Mouse (Mus musculus): ENCODE data around the gene Vwa8. TPM values are rescaled to one million over a fixed set of nuclear protein-coding genes. Genes with fewer than 3 reads are reported as not detected.

The Vwa8 gene
- polyA plus RNA-seq, 1 experiment from 2014 or later, result 15.6 TPM

GRCm38 (mm10) chr14:78916691-78917090, 67.8 kb downstream of the Vwa8 start:
- Histone ChIP-seq H3K4me1 (replicated peaks; ENCODE audit: control insufficient read depth, insufficient read depth, low read length) (no peaks in the 10 kb centered on the region), H3K9me3 (ENCODE audit: control insufficient read depth) (no peaks in the 10 kb centered on the region), H3K9ac (ENCODE audit: low read depth, low read length) (no peak overlapping the region), H3K27me3 (replicated peaks; ENCODE audit: control insufficient read depth, insufficient read depth, low read length) (no peaks in the 10 kb centered on the region), H3K4me2 (replicated peaks; ENCODE audit: low read depth) (no peak overlapping the region), H3K36me3 (ENCODE audit: control insufficient read depth, insufficient read depth) (peaks cover 7% of the 10 kb centered on the region), H3K4me3 (ENCODE audit: low read depth, low read length) (no peak overlapping the region), H3K27ac (ENCODE audit: low read depth, low read length) (no peak overlapping the region)
- WGBS, result 89% methylated on average over 2 of the region's 2 CpGs
- ATAC-seq, result no peak
- no peak for TF ChIP-seq CTCF (IDR thresholded peaks at IDR 0.05; ENCODE audit: low read depth)

GRCm38 (mm10) chr14:78921219-78921618, 72.4 kb downstream of the Vwa8 start:
- Histone ChIP-seq H3K36me3 (ENCODE audit: control insufficient read depth, insufficient read depth) (peaks cover 2% of the 10 kb centered on the region; the same call in 1 of the 2 replicates), H3K9ac (ENCODE audit: low read depth, low read length) (no peak overlapping the region), H3K4me1 (replicated peaks; ENCODE audit: control insufficient read depth, insufficient read depth, low read length) (no peaks in the 10 kb centered on the region), H3K4me3 (ENCODE audit: low read depth, low read length) (no peak overlapping the region), H3K4me2 (replicated peaks; ENCODE audit: low read depth) (no peak overlapping the region), H3K27ac (ENCODE audit: low read depth, low read length) (no peak overlapping the region), H3K9me3 (ENCODE audit: control insufficient read depth) (no peaks in the 10 kb centered on the region), H3K27me3 (replicated peaks; ENCODE audit: control insufficient read depth, insufficient read depth, low read length) (no peaks in the 10 kb centered on the region)
- no peak for TF ChIP-seq CTCF (IDR thresholded peaks at IDR 0.05; ENCODE audit: low read depth)
- 44% methylated on average over 2 of the region's 2 CpGs for WGBS
- ATAC-seq, result no peak

DNA sequence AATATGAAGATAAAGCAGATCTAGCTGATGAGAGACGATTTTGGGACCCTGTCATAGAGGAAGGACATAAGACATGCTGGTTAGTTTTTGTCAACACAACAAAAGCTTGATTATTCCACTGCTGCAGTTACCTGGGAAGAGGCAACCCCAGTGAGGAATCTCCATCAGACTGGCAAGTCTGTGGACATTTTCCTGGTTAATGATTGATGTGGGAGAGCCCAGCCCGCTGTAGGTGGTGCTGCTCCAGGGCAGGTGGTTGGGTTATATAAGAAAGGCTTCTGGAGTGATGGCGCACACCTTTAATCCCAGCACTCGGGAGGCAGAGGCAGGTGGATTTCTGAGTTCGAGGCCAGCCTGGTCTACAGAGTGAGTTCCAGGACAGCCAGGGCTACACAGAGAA, 74.8 kb downstream of the Vwa8 start:
- ATAC-seq, result no peak
- no peak for TF ChIP-seq CTCF (IDR thresholded peaks at IDR 0.05; ENCODE audit: low read depth)
- Histone ChIP-seq H3K9ac (ENCODE audit: low read depth, low read length) (no peak overlapping the region), H3K4me3 (ENCODE audit: low read depth, low read length) (no peak overlapping the region), H3K36me3 (ENCODE audit: control insufficient read depth, insufficient read depth) (peaks cover 2% of the 10 kb centered on the region; the same call in 1 of the 2 replicates), H3K9me3 (ENCODE audit: control insufficient read depth) (no peaks in the 10 kb centered on the region), H3K27ac (ENCODE audit: low read depth, low read length) (no peak overlapping the region), H3K27me3 (replicated peaks; ENCODE audit: control insufficient read depth, insufficient read depth, low read length) (no peaks in the 10 kb centered on the region), H3K4me1 (replicated peaks; ENCODE audit: control insufficient read depth, insufficient read depth, low read length) (no peaks in the 10 kb centered on the region), H3K4me2 (replicated peaks; ENCODE audit: low read depth) (no peak overlapping the region)
- WGBS, result 47% methylated on average over 4 of the region's 5 CpGs

DNA sequence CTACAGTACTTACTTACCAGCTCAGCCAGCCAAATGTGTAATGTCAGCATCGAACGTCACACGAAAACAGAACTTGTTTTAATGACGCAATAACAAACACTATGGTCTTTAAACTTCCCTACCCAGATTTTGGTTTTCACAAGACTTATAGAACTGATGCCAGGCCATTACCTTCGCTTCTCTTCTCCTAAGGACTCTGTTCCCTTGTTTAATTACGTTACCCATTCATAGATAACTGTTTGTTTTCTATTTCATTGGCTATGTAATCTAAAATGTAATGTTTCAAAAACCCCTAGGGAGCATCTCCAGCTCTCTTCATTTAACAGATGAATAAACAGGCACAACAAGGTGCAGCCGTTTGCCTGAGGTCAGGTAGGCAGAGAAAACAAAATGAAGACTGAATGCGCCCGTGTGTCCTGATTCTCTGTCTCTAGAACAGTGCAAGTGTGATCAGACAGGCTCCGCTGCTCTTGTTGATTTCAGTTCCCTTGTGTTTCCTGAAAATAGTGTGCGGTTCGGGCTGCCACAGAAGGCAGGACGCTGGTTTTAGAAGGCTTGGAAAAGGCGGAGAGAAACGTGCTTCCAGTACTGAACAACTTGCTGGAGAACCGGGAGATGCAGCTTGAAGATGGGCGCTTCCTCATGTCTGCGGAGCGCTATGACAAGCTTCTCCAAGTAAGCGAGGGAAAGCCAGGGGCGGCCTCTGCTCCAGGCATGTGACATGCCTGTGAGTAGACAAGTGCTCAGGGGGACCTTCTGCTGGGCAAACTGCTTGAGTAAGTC, 76.1 kb downstream of the Vwa8 start:
- no peak overlapping the region for H3K4me3 ChIP-seq (ENCODE audit: low read depth, low read length)
- H3K4me1 ChIP-seq (replicated peaks; ENCODE audit: control insufficient read depth, insufficient read depth, low read length), result no peaks in the 10 kb centered on the region
- H3K4me2 ChIP-seq (replicated peaks; ENCODE audit: low read depth), result no peak overlapping the region
- no peaks in the 10 kb centered on the region for H3K9me3 ChIP-seq (ENCODE audit: control insufficient read depth)
- WGBS, result 91% methylated on average over 21 of the region's 21 CpGs
- no peak overlapping the region for H3K9ac ChIP-seq (ENCODE audit: low read depth, low read length)
- TF ChIP-seq CTCF (IDR thresholded peaks at IDR 0.05; ENCODE audit: low read depth), result no peak
- no peak for ATAC-seq
- H3K27me3 ChIP-seq (replicated peaks; ENCODE audit: control insufficient read depth, insufficient read depth, low read length), result no peaks in the 10 kb centered on the region
- H3K36me3 ChIP-seq (ENCODE audit: control insufficient read depth, insufficient read depth), result peaks cover 2% of the 10 kb centered on the region; the same call in 1 of the 2 replicates
- H3K27ac ChIP-seq (ENCODE audit: low read depth, low read length), result no peak overlapping the region

DNA sequence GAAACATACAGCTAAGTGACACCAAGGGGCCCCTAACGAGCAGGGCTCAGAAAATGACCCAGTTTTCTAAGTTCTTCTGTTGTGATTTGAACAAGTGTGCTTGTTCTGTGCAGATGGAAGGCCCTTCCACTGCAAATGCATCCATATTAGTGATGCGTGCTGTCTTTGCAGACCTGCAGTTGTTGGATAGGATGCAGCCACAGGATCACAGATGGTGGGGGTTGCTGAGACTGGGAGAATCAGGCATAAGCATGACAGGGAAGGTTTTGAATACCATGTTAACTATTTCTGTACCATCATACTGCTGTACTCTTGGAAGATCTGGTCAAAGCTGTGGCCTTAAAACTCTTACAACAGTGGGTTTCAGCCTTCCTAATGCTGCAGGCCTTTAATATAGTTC, 83.2 kb downstream of the Vwa8 start:
- no peaks in the 10 kb centered on the region for H3K4me1 ChIP-seq (replicated peaks; ENCODE audit: control insufficient read depth, insufficient read depth, low read length)
- whole genome bisulfite sequencing, result 73% methylated on average over 2 of the region's 2 CpGs
- H3K36me3 ChIP-seq (ENCODE audit: control insufficient read depth, insufficient read depth), result 0 out of 2 replicates have a peak, but pooled peaks cover 10% of the 10 kb centered on the region
- H3K9me3 ChIP-seq (ENCODE audit: control insufficient read depth), result no peaks in the 10 kb centered on the region
- no peak overlapping the region for H3K27ac ChIP-seq (ENCODE audit: low read depth, low read length)
- TF ChIP-seq CTCF (IDR thresholded peaks at IDR 0.05; ENCODE audit: low read depth), result no peak
- no peak overlapping the region for H3K4me3 ChIP-seq (ENCODE audit: low read depth, low read length)
- ATAC-seq, result no peak
- H3K4me2 ChIP-seq (replicated peaks; ENCODE audit: low read depth), result no peak overlapping the region
- no peaks in the 10 kb centered on the region for H3K27me3 ChIP-seq (replicated peaks; ENCODE audit: control insufficient read depth, insufficient read depth, low read length)
- no peak overlapping the region for H3K9ac ChIP-seq (ENCODE audit: low read depth, low read length)

DNA sequence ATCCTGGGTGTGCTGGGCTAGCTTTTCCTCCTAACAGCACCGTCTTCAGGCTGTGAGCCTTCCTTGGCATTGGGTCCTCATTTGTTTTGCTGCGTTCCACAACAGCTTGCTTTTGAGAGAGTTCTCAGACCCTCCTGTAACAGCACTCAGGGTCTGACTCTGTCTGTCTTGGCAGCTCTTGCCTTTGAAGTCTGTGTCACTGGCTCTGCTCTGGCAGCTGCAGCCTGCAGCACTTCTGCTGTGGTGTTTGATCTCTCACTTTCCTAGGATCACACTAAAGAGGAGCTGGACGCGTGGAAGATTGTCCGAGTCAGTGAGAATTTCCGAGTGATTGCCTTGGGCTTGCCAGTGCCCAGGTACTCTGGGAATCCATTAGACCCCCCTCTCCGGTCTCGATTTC, 84.5 kb downstream of the Vwa8 start:
- no peak for ATAC-seq
- Histone ChIP-seq H3K9me3 (ENCODE audit: control insufficient read depth) (no peaks in the 10 kb centered on the region), H3K4me2 (replicated peaks; ENCODE audit: low read depth) (no peak overlapping the region), H3K4me1 (replicated peaks; ENCODE audit: control insufficient read depth, insufficient read depth, low read length) (no peaks in the 10 kb centered on the region), H3K27ac (ENCODE audit: low read depth, low read length) (no peak overlapping the region), H3K4me3 (ENCODE audit: low read depth, low read length) (no peak overlapping the region), H3K9ac (ENCODE audit: low read depth, low read length) (no peak overlapping the region), H3K27me3 (replicated peaks; ENCODE audit: control insufficient read depth, insufficient read depth, low read length) (no peaks in the 10 kb centered on the region), H3K36me3 (ENCODE audit: control insufficient read depth, insufficient read depth) (0 out of 2 replicates have a peak, but pooled peaks cover 10% of the 10 kb centered on the region)
- 87% methylated on average over 8 of the region's 8 CpGs for WGBS
- no peak for TF ChIP-seq CTCF (IDR thresholded peaks at IDR 0.05; ENCODE audit: low read depth)

Measured in intestine, postnatal 0 days (tissue).